Mouse (Mus musculus) layer of hippocampus, postnatal 10 days (tissue): ENCODE measurements around the gene Mymx. TPM values are rescaled to one million over a fixed set of nuclear protein-coding genes. Genes with fewer than 3 reads are reported as not detected.

Experiments
- DNase-seq, 2 experiments: peaks; one replicate each; pipeline ENCODE4 v3.0.0; 2021; ENCODE audit warnings: low spot score in 2 of 2
- total RNA-seq, 2 experiments: library from RNA; stranded (reverse); gene quantifications; 2 replicates each; pipeline ENCODE4 v1.2.3; 2021

Mymx gene
- total RNA-seq, 2 experiments from 2014 or later, result not detected

- DNase-seq, result no peak
Observed at GRCm38 (mm10) chr17:45590410-45590809, 11.5 kb downstream of the Mymx start.

GRCm38 (mm10) chr17:45589844-45590243 lies 12.1 kb downstream of the Mymx start:
- peak in 1 of 2 experiments; percentile 5 for DNase-seq

GRCm38 (mm10) chr17:45589236-45589635 lies 12.7 kb downstream of the Mymx start:
- peak in 1 of 2 experiments; percentile 20 for DNase-seq

GRCm38 (mm10) chr17:45588370-45588769 lies 13.5 kb downstream of the Mymx start:
- no peak for DNase-seq

GRCm38 (mm10) chr17:45586449-45586837 lies 15.5 kb downstream of the Mymx start:
- no peak for DNase-seq

- DNase-seq, result no peak
Observed at GRCm38 (mm10) chr17:45585725-45586448, 16.0 kb downstream of the Mymx start.

- DNase-seq, result peak; percentile 88 to 90
Observed at GRCm38 (mm10) chr17:45584939-45585678, 16.8 kb downstream of the Mymx start.

- DNase-seq, result peak; percentile 82 to 86
Observed at GRCm38 (mm10) chr17:45584096-45584896, 17.6 kb downstream of the Mymx start.

- DNase-seq, result no peak
Observed at GRCm38 (mm10) chr17:45582715-45583355, 19.1 kb downstream of the Mymx start.

GRCm38 (mm10) chr17:45582188-45582587 lies 19.7 kb downstream of the Mymx start:
- no peak for DNase-seq

GRCm38 (mm10) chr17:45581567-45581983 lies 20.3 kb downstream of the Mymx start:
- DNase-seq, result peak; percentile 70 to 74

- DNase-seq, result no peak
Observed at GRCm38 (mm10) chr17:45580958-45581477, 20.9 kb downstream of the Mymx start.

GRCm38 (mm10) chr17:45579554-45579953 lies 22.3 kb downstream of the Mymx start:
- no peak for DNase-seq

- no peak for DNase-seq
Observed at GRCm38 (mm10) chr17:45578843-45579242, 23.1 kb downstream of the Mymx start.

- no peak for DNase-seq
Observed at GRCm38 (mm10) chr17:45578242-45578641, 23.7 kb downstream of the Mymx start.

- DNase-seq, result no peak
Observed at GRCm38 (mm10) chr17:45575123-45575897, 26.6 kb downstream of the Mymx start.

- DNase-seq, result peak; percentile 79 to 82
Observed at GRCm38 (mm10) chr17:45574129-45574761, 27.7 kb downstream of the Mymx start.

- DNase-seq, result peak; percentile 97 to 98
Observed at GRCm38 (mm10) chr17:45573780-45574123, 28.1 kb downstream of the Mymx start.

GRCm38 (mm10) chr17:45573087-45573779 lies 28.7 kb downstream of the Mymx start, which contains the start of gene Hsp90ab1:
Hsp90ab1 (minus strand) TSS chr17:45573271.
- DNase-seq, result peak; percentile 99 to 100
